Mouse (Mus musculus): Measurements from ENCODE around the gene Oas1d.

- TF ChIP-seq CTCF (IDR thresholded peaks at IDR 0.05; ENCODE audit: low read depth, low read length) (no peak), TAL1 (conservative IDR thresholded peaks at IDR 0.05; ENCODE audit: low read depth, low read length) (no peak), GATA1 (IDR thresholded peaks at IDR 0.05; ENCODE audit: borderline replicate concordance, low read length) (no peak)
Measured at GRCm38 (mm10) chr5:120968134-120968532, 53.8 kb downstream of the Oas1d start.

Measured in G1E (cell line).